Mouse (Mus musculus): ENCODE measurements at regions not wholly inside any gene's neighbourhood (a gene's known extent, or its start where the extent isn't known, plus 50 kb on each side); places are given as distances from the start of the nearest gene placed in this dataset.

GRCm38 (mm10) chr3:18934891-18935290, 693.6 kb downstream of the 1700064H15Rik start:
- TF ChIP-seq CTCF (IDR thresholded peaks at IDR 0.05; ENCODE audit: low read depth, low read length) (no peak), POLR2A (IDR thresholded peaks at IDR 0.05; ENCODE audit: borderline replicate concordance, low read depth, low read length) (no peak)

Data from bone marrow macrophage, adult 2 months (primary cell).